Mouse (Mus musculus): ENCODE measurements at regions not wholly inside any gene's neighbourhood (a gene's known extent, or its start where the extent isn't known, plus 50 kb on each side); places are given as distances from the start of the nearest gene placed in this dataset.

- H3K4me2 ChIP-seq (ENCODE audit: low read depth, low read length, severe bottlenecking): no peak overlapping the region
- H3K4me1 ChIP-seq (replicated peaks; ENCODE audit: control insufficient read depth, insufficient read depth, low read length): no peaks in the 10 kb centered on the region
- no peaks in the 10 kb centered on the region for H3K9me3 ChIP-seq (ENCODE audit: control insufficient read depth, low read length)
- H3K36me3 ChIP-seq (ENCODE audit: control insufficient read depth, insufficient read depth, low read length): no peaks in the 10 kb centered on the region
- H3K4me3 ChIP-seq (ENCODE audit: low read depth, low read length): no peak overlapping the region
- ATAC-seq (replicated peaks; ENCODE audit: low FRiP score) (no peak), DNase-seq (ENCODE audit: low spot score) (no peak)
- no peak overlapping the region for H3K27ac ChIP-seq (ENCODE audit: low read depth, low read length)
- WGBS: 87% methylated on average over 3 of the region's 3 CpGs
- H3K27me3 ChIP-seq (ENCODE audit: control insufficient read depth, insufficient read depth, low read length): no peaks in the 10 kb centered on the region
- H3K9ac ChIP-seq (ENCODE audit: low read length): no peak overlapping the region
Measured at GRCm38 (mm10) chr4:81059356-81059755, 148.9 kb downstream of the Lurap1l start.

GRCm38 (mm10) chr4:81082290-81082947, 172.0 kb downstream of the Lurap1l start:
- no peak for ATAC-seq (replicated peaks; ENCODE audit: low FRiP score)
- WGBS: 76% methylated on average over 6 of the region's 6 CpGs

GRCm38 (mm10) chr4:81085188-81085587, 174.7 kb downstream of the Lurap1l start:
- Histone ChIP-seq H3K9ac (ENCODE audit: low read length) (no peak overlapping the region), H3K27me3 (ENCODE audit: control insufficient read depth, insufficient read depth, low read length) (no peaks in the 10 kb centered on the region), H3K4me3 (ENCODE audit: low read depth, low read length) (no peak overlapping the region), H3K9me3 (ENCODE audit: control insufficient read depth, low read length) (no peaks in the 10 kb centered on the region), H3K36me3 (ENCODE audit: control insufficient read depth, insufficient read depth, low read length) (no peaks in the 10 kb centered on the region), H3K4me2 (ENCODE audit: low read depth, low read length, severe bottlenecking) (no peak overlapping the region), H3K27ac (ENCODE audit: low read depth, low read length) (no peak overlapping the region), H3K4me1 (replicated peaks; ENCODE audit: control insufficient read depth, insufficient read depth, low read length) (no peaks in the 10 kb centered on the region)
- DNase-seq (ENCODE audit: low spot score): no peak
- 63% methylated on average over 4 of the region's 4 CpGs for WGBS
- no peak for ATAC-seq (replicated peaks; ENCODE audit: low FRiP score)

More at GRCm38 (mm10) chr4:81082290-81082947, 172.0 kb downstream of the Lurap1l start:
- DNase-seq (ENCODE audit: low spot score): no peak
- Histone ChIP-seq H3K27ac (ENCODE audit: low read depth, low read length) (no peak overlapping the region), H3K4me1 (replicated peaks; ENCODE audit: control insufficient read depth, insufficient read depth, low read length) (no peaks in the 10 kb centered on the region), H3K27me3 (ENCODE audit: control insufficient read depth, insufficient read depth, low read length) (no peaks in the 10 kb centered on the region), H3K9ac (ENCODE audit: low read length) (no peak overlapping the region), H3K4me3 (ENCODE audit: low read depth, low read length) (no peak overlapping the region), H3K9me3 (ENCODE audit: control insufficient read depth, low read length) (no peaks in the 10 kb centered on the region), H3K36me3 (ENCODE audit: control insufficient read depth, insufficient read depth, low read length) (no peaks in the 10 kb centered on the region), H3K4me2 (ENCODE audit: low read depth, low read length, severe bottlenecking) (no peak overlapping the region)

DNA sequence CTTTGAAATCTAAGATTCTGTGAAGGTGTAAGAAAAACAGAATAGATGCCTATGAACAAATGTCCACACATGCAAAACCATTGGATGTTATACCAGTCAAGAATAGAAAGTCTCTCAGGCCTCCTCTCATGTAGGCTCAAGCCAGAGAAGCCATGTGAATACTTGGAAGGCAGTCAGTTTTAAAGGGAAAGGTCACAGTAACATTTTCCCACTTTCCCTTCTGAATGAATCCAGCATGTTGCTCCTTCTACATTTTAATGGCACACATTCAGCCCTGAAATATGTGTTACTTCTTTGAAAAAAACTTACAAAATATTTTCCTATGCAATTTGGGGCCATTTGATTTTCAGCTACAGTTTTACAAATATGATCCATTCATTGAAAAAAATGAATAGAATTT, 186.1 kb downstream of the Lurap1l start:
- Histone ChIP-seq H3K4me1 (replicated peaks; ENCODE audit: control insufficient read depth, insufficient read depth, low read length) (no peaks in the 10 kb centered on the region), H3K9ac (ENCODE audit: low read length) (no peak overlapping the region), H3K9me3 (ENCODE audit: control insufficient read depth, low read length) (no peaks in the 10 kb centered on the region), H3K27ac (ENCODE audit: low read depth, low read length) (no peak overlapping the region), H3K27me3 (ENCODE audit: control insufficient read depth, insufficient read depth, low read length) (no peaks in the 10 kb centered on the region), H3K36me3 (ENCODE audit: control insufficient read depth, insufficient read depth, low read length) (no peaks in the 10 kb centered on the region), H3K4me3 (ENCODE audit: low read depth, low read length) (no peak overlapping the region), H3K4me2 (ENCODE audit: low read depth, low read length, severe bottlenecking) (no peak overlapping the region)
- ATAC-seq (replicated peaks; ENCODE audit: low FRiP score) (no peak), DNase-seq (ENCODE audit: low spot score) (no peak)

DNA sequence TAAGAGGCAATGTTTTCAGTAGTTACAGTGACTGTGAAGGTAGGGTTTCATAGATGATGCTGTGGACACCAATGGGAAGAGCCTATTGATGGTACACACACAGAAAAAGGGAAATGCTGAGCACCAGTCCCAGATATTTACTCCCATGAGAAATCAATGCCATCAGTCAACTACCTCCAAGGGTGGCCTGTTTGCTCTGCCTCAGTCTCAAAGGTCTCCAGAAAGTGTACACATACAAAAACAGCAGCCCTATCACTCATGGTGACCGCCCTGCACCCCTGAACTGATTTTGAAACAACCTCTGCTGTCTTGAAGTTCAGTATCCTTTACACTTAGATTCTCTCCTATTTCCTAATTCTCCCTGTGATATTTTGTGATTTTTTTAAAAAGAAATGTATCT, 187.2 kb downstream of the Lurap1l start:
- no peaks in the 10 kb centered on the region for H3K36me3 ChIP-seq (ENCODE audit: control insufficient read depth, insufficient read depth, low read length)
- no peak overlapping the region for H3K9ac ChIP-seq (ENCODE audit: low read length)
- WGBS: 97% methylated on average over 1 of the region's 1 CpGs
- no peak overlapping the region for H3K4me3 ChIP-seq (ENCODE audit: low read depth, low read length)
- H3K27ac ChIP-seq (ENCODE audit: low read depth, low read length): no peak overlapping the region
- no peak overlapping the region for H3K4me2 ChIP-seq (ENCODE audit: low read depth, low read length, severe bottlenecking)
- no peaks in the 10 kb centered on the region for H3K27me3 ChIP-seq (ENCODE audit: control insufficient read depth, insufficient read depth, low read length)
- no peaks in the 10 kb centered on the region for H3K4me1 ChIP-seq (replicated peaks; ENCODE audit: control insufficient read depth, insufficient read depth, low read length)
- no peak for DNase-seq (ENCODE audit: low spot score)
- no peaks in the 10 kb centered on the region for H3K9me3 ChIP-seq (ENCODE audit: control insufficient read depth, low read length)
- ATAC-seq (replicated peaks; ENCODE audit: low FRiP score): no peak

DNA sequence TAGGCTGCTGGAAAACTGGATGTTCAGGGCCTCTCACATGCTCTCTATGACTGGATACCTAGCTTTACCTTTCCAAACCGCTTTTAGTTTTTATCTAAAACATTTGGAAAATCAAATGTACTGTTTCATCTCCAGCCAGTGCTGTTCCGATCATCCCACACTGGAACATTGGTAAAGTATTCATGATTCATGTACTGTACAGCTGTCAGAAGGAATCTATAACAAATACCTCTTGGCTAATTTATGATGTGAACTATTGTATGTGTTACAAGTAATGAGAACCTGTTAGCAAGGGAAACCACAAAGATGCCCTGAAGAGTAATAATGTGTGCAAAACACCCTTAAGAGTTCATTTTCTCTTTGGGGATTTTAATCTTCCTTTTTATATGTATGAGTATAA, 190.6 kb downstream of the Lurap1l start:
- 87% methylated on average over 2 of the region's 2 CpGs for WGBS
- Histone ChIP-seq H3K27me3 (ENCODE audit: control insufficient read depth, insufficient read depth, low read length) (no peaks in the 10 kb centered on the region), H3K27ac (ENCODE audit: low read depth, low read length) (no peak overlapping the region), H3K9me3 (ENCODE audit: control insufficient read depth, low read length) (no peaks in the 10 kb centered on the region), H3K9ac (ENCODE audit: low read length) (no peak overlapping the region), H3K4me1 (replicated peaks; ENCODE audit: control insufficient read depth, insufficient read depth, low read length) (no peaks in the 10 kb centered on the region), H3K4me3 (ENCODE audit: low read depth, low read length) (no peak overlapping the region), H3K36me3 (ENCODE audit: control insufficient read depth, insufficient read depth, low read length) (no peaks in the 10 kb centered on the region), H3K4me2 (ENCODE audit: low read depth, low read length, severe bottlenecking) (no peak overlapping the region)
- DNase-seq (ENCODE audit: low spot score): no peak
- no peak for ATAC-seq (replicated peaks; ENCODE audit: low FRiP score)

DNA sequence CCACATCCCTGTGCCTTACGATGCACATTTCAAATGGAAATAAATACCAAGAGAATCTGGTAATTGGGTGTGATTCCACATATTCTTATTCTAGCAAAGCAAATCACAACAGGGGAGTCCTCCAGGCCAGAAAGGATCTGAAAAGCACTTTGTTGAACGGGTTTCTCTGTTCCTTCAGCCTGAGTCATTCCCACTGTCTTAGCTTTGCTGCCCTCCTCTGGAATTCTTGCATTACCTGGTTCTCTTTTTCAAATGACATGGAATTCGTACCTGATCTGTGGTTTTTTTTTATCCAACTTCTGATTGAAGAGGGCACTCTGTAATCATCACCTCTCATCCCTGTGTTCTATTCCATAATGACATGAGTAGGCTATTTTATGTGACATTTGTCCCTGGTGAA, 200.9 kb downstream of the Lurap1l start:
- Histone ChIP-seq H3K4me3 (ENCODE audit: low read depth, low read length) (no peak overlapping the region), H3K27me3 (ENCODE audit: control insufficient read depth, insufficient read depth, low read length) (no peaks in the 10 kb centered on the region), H3K4me1 (replicated peaks; ENCODE audit: control insufficient read depth, insufficient read depth, low read length) (no peaks in the 10 kb centered on the region), H3K36me3 (ENCODE audit: control insufficient read depth, insufficient read depth, low read length) (no peaks in the 10 kb centered on the region), H3K9ac (ENCODE audit: low read length) (no peak overlapping the region), H3K27ac (ENCODE audit: low read depth, low read length) (no peak overlapping the region), H3K9me3 (ENCODE audit: control insufficient read depth, low read length) (no peaks in the 10 kb centered on the region), H3K4me2 (ENCODE audit: low read depth, low read length, severe bottlenecking) (no peak overlapping the region)
- DNase-seq (ENCODE audit: low spot score) (no peak), ATAC-seq (replicated peaks; ENCODE audit: low FRiP score) (no peak)
- 65% methylated on average over 3 of the region's 3 CpGs for WGBS

GRCm38 (mm10) chr4:81116411-81116810, 206.0 kb downstream of the Lurap1l start:
- no peak overlapping the region for H3K9ac ChIP-seq (ENCODE audit: low read length)
- 88% methylated on average over 7 of the region's 7 CpGs for WGBS
- no peak for DNase-seq (ENCODE audit: low spot score)

GRCm38 (mm10) chr4:81124155-81124554, 213.7 kb downstream of the Lurap1l start:
- Histone ChIP-seq H3K27ac (ENCODE audit: low read depth, low read length) (no peak overlapping the region), H3K4me3 (ENCODE audit: low read depth, low read length) (no peak overlapping the region), H3K4me2 (ENCODE audit: low read depth, low read length, severe bottlenecking) (no peak overlapping the region), H3K27me3 (ENCODE audit: control insufficient read depth, insufficient read depth, low read length) (no peaks in the 10 kb centered on the region), H3K9ac (ENCODE audit: low read length) (no peak overlapping the region), H3K4me1 (replicated peaks; ENCODE audit: control insufficient read depth, insufficient read depth, low read length) (no peaks in the 10 kb centered on the region), H3K9me3 (ENCODE audit: control insufficient read depth, low read length) (no peaks in the 10 kb centered on the region), H3K36me3 (ENCODE audit: control insufficient read depth, insufficient read depth, low read length) (no peaks in the 10 kb centered on the region)
- ATAC-seq (replicated peaks; ENCODE audit: low FRiP score) (no peak), DNase-seq (ENCODE audit: low spot score) (no peak)
- 49% methylated on average over 3 of the region's 3 CpGs for WGBS

More at GRCm38 (mm10) chr4:81116411-81116810, 206.0 kb downstream of the Lurap1l start:
- Histone ChIP-seq H3K27me3 (ENCODE audit: control insufficient read depth, insufficient read depth, low read length) (no peaks in the 10 kb centered on the region), H3K9me3 (ENCODE audit: control insufficient read depth, low read length) (no peaks in the 10 kb centered on the region), H3K4me3 (ENCODE audit: low read depth, low read length) (no peak overlapping the region), H3K4me2 (ENCODE audit: low read depth, low read length, severe bottlenecking) (no peak overlapping the region), H3K4me1 (replicated peaks; ENCODE audit: control insufficient read depth, insufficient read depth, low read length) (no peaks in the 10 kb centered on the region), H3K27ac (ENCODE audit: low read depth, low read length) (no peak overlapping the region), H3K36me3 (ENCODE audit: control insufficient read depth, insufficient read depth, low read length) (no peaks in the 10 kb centered on the region)
- ATAC-seq (replicated peaks; ENCODE audit: low FRiP score): no peak
